Mouse (Mus musculus): ENCODE data around the gene Tenm3. TPM values are rescaled to one million over a fixed set of nuclear protein-coding genes. Genes with fewer than 3 reads are reported as not detected.
A peak's percentile ranks its signal among the peaks of the same experiment; 100 is the strongest.

Gene Tenm3
- polyA plus RNA-seq, 1 experiment from 2014 or later: 31.6 TPM

DNA sequence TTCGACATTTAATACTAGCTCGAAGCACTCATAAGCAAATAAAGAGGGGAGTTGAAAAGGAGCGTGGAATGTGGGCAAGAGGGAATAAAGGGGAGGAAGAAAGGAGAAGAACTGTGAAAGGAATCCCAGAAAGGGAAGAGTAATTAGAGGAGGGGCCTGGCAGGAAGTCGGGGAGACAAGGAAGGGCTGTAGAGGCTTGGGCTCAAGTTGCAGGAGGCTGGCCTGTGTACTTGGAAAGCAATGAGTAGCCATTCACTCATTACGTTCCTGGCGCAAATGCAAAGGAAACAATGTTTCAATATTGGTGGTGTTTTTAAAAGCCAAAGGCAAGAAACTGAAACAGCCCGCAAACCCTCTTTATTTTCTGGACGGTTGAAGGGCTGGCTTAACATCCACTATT lies 228.7 kb downstream of the Tenm3 start:
- no peak for DNase-seq (ENCODE audit: low spot score)
- peaks cover 41% of the 10 kb centered on the region for H3K4me1 ChIP-seq (replicated peaks)
- 25% methylated on average over 8 of the region's 8 CpGs for WGBS
- H3K27ac ChIP-seq: 0 out of 2 replicates have a peak overlapping the region, but pooled peaks have one; percentile 53
- no peaks in the 10 kb centered on the region for H3K36me3 ChIP-seq
- no peaks in the 10 kb centered on the region for H3K27me3 ChIP-seq (ENCODE audit: insufficient read depth, poor library complexity, severe bottlenecking)
- no peak overlapping the region for H3K4me3 ChIP-seq
- H3K9me3 ChIP-seq: no peaks in the 10 kb centered on the region

DNA sequence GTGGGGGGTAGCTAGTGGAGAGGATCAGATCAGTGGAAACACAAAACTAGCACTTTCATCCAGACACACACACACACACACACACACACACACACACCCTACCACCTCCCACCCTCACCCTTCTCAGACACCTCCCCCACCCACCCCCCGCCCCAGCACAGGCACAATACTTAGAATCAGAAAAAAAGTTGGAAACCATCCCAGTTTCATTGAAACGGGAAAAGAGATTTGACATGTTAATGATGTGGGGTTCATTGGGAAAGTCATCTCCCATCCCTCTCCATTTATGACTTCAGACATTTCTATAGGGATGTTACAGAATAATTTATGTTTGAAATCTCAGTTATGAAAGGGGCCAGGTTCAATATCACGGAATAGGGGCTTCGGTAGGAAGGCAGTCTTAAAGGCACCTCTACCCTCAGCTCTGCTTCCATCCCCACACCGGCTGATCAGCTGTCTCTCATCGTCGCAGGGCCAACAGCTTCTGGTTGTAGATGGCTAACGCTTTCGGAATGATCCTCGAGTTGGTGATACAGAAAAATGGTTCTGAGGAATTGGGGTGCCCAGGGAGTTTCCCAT lies 231.7 kb downstream of the Tenm3 start:
- Histone ChIP-seq H3K36me3 (no peaks in the 10 kb centered on the region), H3K4me3 (no peak overlapping the region), H3K27ac (no peak overlapping the region), H3K9me3 (no peaks in the 10 kb centered on the region), H3K27me3 (ENCODE audit: insufficient read depth, poor library complexity, severe bottlenecking) (no peaks in the 10 kb centered on the region), H3K4me1 (replicated peaks) (peaks cover 43% of the 10 kb centered on the region)
- no peak for DNase-seq (ENCODE audit: low spot score)
- 92% methylated on average over 10 of the region's 10 CpGs for WGBS

DNA sequence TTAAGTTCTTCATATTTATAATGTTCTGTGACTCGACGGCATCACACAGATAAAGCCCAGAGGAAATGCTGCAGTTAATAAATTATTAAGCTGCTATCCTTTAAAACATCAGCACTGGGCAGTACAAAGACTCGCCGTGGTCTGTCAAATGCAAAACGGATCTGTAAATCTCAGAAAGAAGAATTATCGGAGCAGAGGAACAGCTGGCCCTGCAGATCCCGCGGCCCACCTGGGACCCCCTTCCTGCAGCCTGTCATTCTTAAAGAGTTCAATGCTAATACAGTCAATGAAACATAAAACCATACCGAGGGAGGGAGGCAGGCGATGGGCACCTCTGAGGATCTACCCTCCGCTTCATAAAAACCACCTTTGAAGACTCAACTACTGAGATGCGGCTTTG lies 232.6 kb downstream of the Tenm3 start:
- WGBS: 73% methylated on average over 12 of the region's 12 CpGs
- Histone ChIP-seq H3K9me3 (no peaks in the 10 kb centered on the region), H3K4me3 (no peak overlapping the region), H3K27me3 (ENCODE audit: insufficient read depth, poor library complexity, severe bottlenecking) (no peaks in the 10 kb centered on the region), H3K4me1 (replicated peaks) (peaks cover 43% of the 10 kb centered on the region), H3K27ac (no peak overlapping the region), H3K36me3 (no peaks in the 10 kb centered on the region)
- peak; percentile 12 for DNase-seq (ENCODE audit: low spot score)

DNA sequence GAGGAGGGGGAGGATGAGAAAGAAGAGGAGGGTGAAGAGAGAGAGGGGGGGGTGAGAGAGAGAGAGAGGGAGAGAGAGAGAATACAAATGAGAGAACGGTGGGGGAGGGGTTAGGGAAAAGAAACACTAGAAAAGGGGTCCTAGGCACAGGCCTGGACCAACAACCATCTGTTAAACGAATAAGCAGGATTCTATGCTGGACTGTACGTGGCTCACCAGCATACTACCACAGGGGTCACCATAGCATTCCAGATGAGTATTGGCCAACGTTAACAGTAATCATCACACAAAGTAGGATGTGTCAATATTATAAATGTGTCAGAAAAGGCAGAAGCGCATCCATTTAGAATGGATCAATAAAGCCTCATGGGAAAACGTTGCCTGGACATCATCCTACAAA lies 233.4 kb downstream of the Tenm3 start:
- Histone ChIP-seq H3K27ac (no peak overlapping the region), H3K27me3 (ENCODE audit: insufficient read depth, poor library complexity, severe bottlenecking) (no peaks in the 10 kb centered on the region), H3K36me3 (no peaks in the 10 kb centered on the region), H3K9me3 (no peaks in the 10 kb centered on the region), H3K4me1 (replicated peaks) (peaks cover 36% of the 10 kb centered on the region), H3K4me3 (no peak overlapping the region)
- 74% methylated on average over 6 of the region's 6 CpGs for WGBS
- DNase-seq (ENCODE audit: low spot score): no peak

DNA sequence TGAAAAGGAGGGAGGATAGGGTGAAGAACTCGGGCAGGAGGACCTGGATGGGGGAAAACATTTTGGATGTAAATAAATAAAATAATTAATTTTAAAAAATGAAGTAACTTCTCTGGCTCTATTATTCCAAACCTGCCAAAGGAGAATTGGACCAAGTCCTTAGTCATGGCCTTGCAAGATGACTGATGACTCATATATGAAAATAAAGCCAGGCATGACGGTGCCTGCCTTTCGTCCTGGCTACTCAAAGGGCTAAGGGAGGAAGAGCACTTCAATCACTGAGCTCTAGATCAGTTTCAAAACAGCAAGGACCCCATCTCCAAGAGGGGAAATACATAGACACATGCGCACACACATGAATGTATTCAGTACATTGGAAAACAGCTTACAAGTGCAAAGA lies 234.1 kb downstream of the Tenm3 start:
- Histone ChIP-seq H3K27ac (no peak overlapping the region), H3K36me3 (no peaks in the 10 kb centered on the region)
- 91% methylated on average over 4 of the region's 4 CpGs for WGBS

DNA sequence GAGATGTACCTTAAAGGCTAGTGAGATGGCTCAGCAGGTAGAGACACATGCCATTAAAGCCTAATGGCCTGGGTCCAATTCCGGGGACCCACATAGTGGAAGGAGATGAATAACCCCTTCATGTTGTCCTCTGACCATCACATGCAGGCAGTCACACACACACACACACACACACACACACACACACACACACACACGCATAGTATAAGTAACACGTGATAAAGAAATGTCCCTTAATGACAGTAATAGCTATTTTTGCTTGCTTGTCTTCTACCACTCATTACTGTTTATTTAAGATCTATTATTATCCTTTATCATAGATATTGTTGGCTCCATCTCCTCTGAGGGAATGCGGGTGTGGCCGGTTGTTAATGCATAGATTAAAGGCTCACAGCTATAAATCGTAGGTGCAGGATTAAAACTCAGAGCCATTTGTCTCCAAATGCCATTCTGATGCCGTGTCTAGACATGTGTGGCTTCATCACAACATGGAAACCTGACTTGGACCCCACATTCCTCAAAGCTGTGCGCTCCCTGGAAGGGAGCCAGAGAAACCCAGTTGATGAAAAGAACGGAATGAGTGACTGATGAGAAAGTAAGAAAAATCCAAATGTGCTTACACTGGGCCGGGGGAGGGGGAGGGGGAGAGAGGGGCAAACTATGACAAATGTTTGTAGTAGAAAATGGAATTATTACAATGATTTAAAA lies 239.4 kb downstream of the Tenm3 start:
- H3K36me3 ChIP-seq: no peaks in the 10 kb centered on the region
- no peaks in the 10 kb centered on the region for H3K9me3 ChIP-seq
- DNase-seq (ENCODE audit: low spot score): no peak
- H3K4me3 ChIP-seq: no peak overlapping the region
- 92% methylated on average over 10 of the region's 10 CpGs for WGBS
- peaks cover 8% of the 10 kb centered on the region for H3K4me1 ChIP-seq (replicated peaks)
- no peaks in the 10 kb centered on the region for H3K27me3 ChIP-seq (ENCODE audit: insufficient read depth, poor library complexity, severe bottlenecking)
- H3K27ac ChIP-seq: no peak overlapping the region

More for the DNA sequence above, 234.1 kb downstream of the Tenm3 start:
- Histone ChIP-seq H3K4me1 (replicated peaks) (peaks cover 30% of the 10 kb centered on the region), H3K9me3 (no peaks in the 10 kb centered on the region), H3K27me3 (ENCODE audit: insufficient read depth, poor library complexity, severe bottlenecking) (no peaks in the 10 kb centered on the region), H3K4me3 (no peak overlapping the region)
- DNase-seq (ENCODE audit: low spot score): no peak

DNA sequence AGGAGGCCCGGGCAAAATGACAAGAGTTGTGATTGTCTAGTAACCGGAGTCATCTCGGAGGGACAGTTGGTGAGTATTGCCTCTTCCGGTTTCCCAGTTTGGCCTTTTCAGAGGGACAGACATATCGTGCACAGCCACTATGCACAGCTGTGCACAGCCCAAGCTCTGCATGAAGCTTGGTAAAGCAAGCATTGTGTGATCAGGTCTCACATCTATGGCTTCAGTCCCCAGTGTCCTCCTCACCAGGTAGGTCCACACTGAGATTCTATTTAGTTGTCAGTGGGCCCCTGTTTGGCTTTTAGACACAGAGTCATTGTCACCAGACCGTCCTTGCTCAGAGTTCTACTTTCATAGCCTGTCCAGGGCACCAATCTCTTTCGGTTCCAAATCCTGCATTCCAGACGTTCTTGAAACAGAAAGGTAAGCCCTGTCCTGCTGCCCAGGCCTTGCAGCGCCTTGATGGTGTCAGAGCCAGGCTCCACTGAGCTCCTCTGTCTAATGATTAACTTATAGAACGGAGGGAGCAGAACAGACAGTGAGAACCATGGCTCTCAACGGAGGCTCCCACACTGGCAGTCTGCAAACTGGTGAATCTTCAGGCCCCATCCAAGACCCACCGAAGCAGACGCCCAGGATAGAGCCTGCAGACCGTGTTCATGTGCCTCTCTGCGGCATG lies 240.4 kb downstream of the Tenm3 start:
- Histone ChIP-seq H3K4me3 (no peak overlapping the region), H3K27me3 (ENCODE audit: insufficient read depth, poor library complexity, severe bottlenecking) (no peaks in the 10 kb centered on the region), H3K27ac (no peak overlapping the region), H3K9me3 (no peaks in the 10 kb centered on the region), H3K4me1 (replicated peaks) (peaks cover 8% of the 10 kb centered on the region), H3K36me3 (no peaks in the 10 kb centered on the region)
- no peak for DNase-seq (ENCODE audit: low spot score)
- 87% methylated on average over 15 of the region's 15 CpGs for WGBS

DNA sequence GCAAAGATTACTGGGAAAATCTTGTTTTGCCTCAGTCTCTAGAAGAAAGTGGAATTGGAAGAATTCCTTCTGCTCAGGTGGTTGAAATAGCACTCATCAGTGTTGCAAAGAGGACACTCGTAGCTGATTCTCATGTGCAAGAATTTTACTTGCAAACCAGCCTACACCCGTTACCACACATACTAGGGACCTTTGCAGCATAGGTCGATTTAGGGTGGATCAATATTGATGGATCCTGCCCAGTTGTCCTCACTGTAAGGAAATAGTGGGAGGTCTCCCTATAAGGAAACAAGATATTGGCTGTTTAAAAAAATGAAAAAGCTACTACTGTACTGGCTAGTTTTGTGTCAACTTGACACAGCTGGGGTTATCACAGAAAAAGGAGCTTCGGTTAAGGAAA lies 242.1 kb downstream of the Tenm3 start:
- Histone ChIP-seq H3K9me3 (no peaks in the 10 kb centered on the region), H3K4me1 (replicated peaks) (peaks cover 8% of the 10 kb centered on the region), H3K27ac (no peak overlapping the region), H3K4me3 (no peak overlapping the region), H3K36me3 (no peaks in the 10 kb centered on the region), H3K27me3 (ENCODE audit: insufficient read depth, poor library complexity, severe bottlenecking) (no peaks in the 10 kb centered on the region)
- 86% methylated on average over 4 of the region's 4 CpGs for WGBS
- no peak for DNase-seq (ENCODE audit: low spot score)

DNA sequence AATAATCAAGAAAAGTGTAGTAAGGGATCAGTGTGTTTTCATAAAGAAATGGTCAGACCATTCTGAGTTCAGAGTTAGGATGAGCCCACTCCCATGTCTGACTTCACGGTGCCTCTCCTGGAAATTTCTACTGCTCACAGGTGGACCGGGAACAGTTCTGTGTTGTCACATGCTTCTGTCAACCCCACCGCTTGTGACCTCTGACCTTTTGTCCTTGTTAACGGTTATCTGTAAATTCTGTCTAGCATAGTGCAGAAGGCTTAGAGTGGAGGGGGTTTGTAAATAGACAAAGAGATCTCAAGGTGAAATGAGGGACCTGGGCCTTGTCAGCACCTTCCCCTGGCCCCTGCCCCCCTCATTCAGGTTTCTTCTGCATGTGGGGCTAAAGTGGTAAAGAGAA lies 244.7 kb downstream of the Tenm3 start:
- H3K36me3 ChIP-seq: no peaks in the 10 kb centered on the region
- H3K27me3 ChIP-seq (ENCODE audit: insufficient read depth, poor library complexity, severe bottlenecking): no peaks in the 10 kb centered on the region
- WGBS: 67% methylated on average over 4 of the region's 4 CpGs
- no peak overlapping the region for H3K4me3 ChIP-seq
- DNase-seq (ENCODE audit: low spot score): no peak
- H3K27ac ChIP-seq: no peak overlapping the region
- H3K9me3 ChIP-seq: no peaks in the 10 kb centered on the region
- peaks cover 15% of the 10 kb centered on the region for H3K4me1 ChIP-seq (replicated peaks)

DNA sequence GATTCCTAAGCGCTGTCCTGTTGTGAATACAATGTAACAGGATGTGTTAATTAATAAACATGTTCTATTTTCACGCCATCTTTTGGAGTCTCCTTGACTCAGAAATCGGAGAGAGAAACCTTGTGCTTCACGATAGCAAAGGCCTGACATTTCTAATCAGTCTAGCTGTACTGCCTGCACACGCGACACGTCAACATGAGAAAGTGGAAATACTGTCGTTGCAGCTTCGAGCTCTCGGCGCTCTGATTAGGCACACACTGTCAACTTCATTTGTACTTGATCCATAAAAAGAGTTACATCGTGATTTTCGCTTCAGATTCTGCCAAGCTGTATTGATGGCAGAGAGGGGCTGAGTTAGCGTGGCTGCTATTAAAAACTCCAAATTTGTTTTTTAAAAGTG lies 247.4 kb downstream of the Tenm3 start:
- WGBS: 92% methylated on average over 14 of the region's 14 CpGs
- peaks cover 15% of the 10 kb centered on the region for H3K4me1 ChIP-seq (replicated peaks)
- no peak for DNase-seq (ENCODE audit: low spot score)
- H3K4me3 ChIP-seq: no peak overlapping the region
- no peaks in the 10 kb centered on the region for H3K27me3 ChIP-seq (ENCODE audit: insufficient read depth, poor library complexity, severe bottlenecking)
- H3K36me3 ChIP-seq: no peaks in the 10 kb centered on the region
- no peaks in the 10 kb centered on the region for H3K9me3 ChIP-seq
- H3K27ac ChIP-seq: no peak overlapping the region

DNA sequence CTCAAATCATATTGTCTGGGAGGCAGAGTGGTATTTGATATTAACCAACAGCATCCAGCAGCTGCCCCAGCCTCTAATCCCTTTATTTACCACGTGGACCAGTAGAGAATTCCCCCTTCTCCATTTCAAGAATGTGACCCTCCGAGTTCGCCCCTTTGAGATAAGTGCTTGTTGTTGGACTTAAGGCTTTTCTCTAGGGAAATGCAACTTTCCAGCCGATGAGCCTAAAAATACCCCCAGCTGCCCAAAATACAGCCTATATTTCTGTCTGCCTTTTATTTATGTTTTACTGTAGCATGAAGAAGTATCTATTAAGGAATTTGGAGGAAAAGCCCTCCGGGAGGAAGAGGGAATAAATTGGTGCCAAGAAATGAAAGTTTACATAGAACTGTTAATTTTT lies 251.9 kb downstream of the Tenm3 start:
- Histone ChIP-seq H3K9me3 (no peaks in the 10 kb centered on the region), H3K4me1 (replicated peaks) (peaks cover 17% of the 10 kb centered on the region), H3K27ac (no peak overlapping the region), H3K27me3 (ENCODE audit: insufficient read depth, poor library complexity, severe bottlenecking) (no peaks in the 10 kb centered on the region), H3K4me3 (no peak overlapping the region), H3K36me3 (no peaks in the 10 kb centered on the region)
- DNase-seq (ENCODE audit: low spot score): no peak
- WGBS: 60% methylated on average over 5 of the region's 5 CpGs

DNA sequence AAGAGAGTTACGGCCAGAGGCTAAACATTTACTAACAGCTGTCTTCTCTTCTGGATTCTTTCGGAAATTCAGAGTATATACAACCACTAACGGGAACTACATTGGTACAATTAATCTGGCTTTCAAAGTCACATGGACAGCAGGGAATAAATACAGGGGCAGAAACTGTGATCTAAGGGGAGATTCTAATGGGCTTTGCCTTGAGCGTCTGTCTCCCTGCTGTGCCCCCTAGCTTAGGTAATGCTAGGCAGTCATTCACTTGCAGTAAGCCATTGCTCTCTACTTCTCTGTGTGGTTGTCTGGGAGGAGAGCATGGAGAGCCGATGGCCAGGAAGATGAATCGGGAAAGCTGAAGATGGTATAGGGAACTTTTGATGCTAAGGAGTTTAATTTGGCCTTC lies 264.0 kb downstream of the Tenm3 start:
- no peak for DNase-seq (ENCODE audit: low spot score)
- Histone ChIP-seq H3K27ac (no peak overlapping the region), H3K4me3 (no peak overlapping the region), H3K9me3 (no peaks in the 10 kb centered on the region), H3K27me3 (ENCODE audit: insufficient read depth, poor library complexity, severe bottlenecking) (peaks cover 4% of the 10 kb centered on the region; the same call in 1 of the 2 replicates), H3K4me1 (replicated peaks) (peaks cover 28% of the 10 kb centered on the region), H3K36me3 (no peaks in the 10 kb centered on the region)
- WGBS: 20% methylated on average over 6 of the region's 6 CpGs

DNA sequence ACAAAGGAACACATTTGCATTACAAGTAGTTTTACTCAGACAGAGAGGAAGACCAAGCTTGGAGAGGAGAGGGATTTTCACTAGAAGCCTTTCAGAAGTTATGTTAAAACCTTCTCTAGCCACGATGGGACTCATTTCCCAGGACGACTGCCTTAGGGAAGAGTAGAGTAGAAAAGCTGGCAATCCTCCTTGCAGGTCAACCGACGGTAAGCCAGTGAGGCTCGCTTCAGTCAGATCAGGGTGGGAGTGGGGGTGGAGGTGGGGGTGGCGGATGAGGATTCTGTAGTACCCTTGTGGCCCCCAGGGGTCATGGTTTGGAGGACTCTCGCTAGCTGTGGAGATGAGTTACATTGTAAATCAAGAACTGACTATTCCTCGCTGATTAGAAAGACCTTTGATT lies 264.6 kb downstream of the Tenm3 start:
- no peaks in the 10 kb centered on the region for H3K36me3 ChIP-seq
- peaks cover 4% of the 10 kb centered on the region; the same call in 1 of the 2 replicates for H3K27me3 ChIP-seq (ENCODE audit: insufficient read depth, poor library complexity, severe bottlenecking)
- H3K4me1 ChIP-seq (replicated peaks): peaks cover 28% of the 10 kb centered on the region
- no peak overlapping the region for H3K27ac ChIP-seq
- no peak for DNase-seq (ENCODE audit: low spot score)
- peak overlapping the region; percentile 13 for H3K4me3 ChIP-seq
- H3K9me3 ChIP-seq: no peaks in the 10 kb centered on the region
- WGBS: 8% methylated on average over 8 of the region's 8 CpGs

All from hindbrain, embryonic 10.5 days (tissue).